Mouse (Mus musculus) MEL (cell line): ENCODE data around the gene Elavl2. TPM values are rescaled to one million over a fixed set of nuclear protein-coding genes. Genes with fewer than 3 reads are reported as not detected.

Experiments used
- DNase-seq: peaks from one replicate; pipeline ENCODE4 v3.0.0; 2011; ENCODE audit warnings: low read depth, low spot score
- H3K27ac ChIP-seq: 2 replicates; pipeline ENCODE4 v1.5.1; 2012; ENCODE audit warnings: low read depth, mild to moderate bottlenecking, control low read depth, low read length, moderate library complexity; ENCODE audit not compliant: control insufficient read depth
- H3K27me3 ChIP-seq, 2 experiments: fragments of 150-350 bp in 1 of 2; sonication (generic) in 1 of 2; 2 replicates each; pipeline ENCODE4 v1.6.1; 2012; ENCODE audit warnings: low read length in 2 of 2, mild to moderate bottlenecking in 2 of 2, improper control_type of control experiment in 1 of 2, moderate library complexity in 1 of 2; ENCODE audit not compliant: insufficient read depth in 2 of 2, control insufficient read depth in 1 of 2
- H3K36me3 ChIP-seq, 2 experiments: 2 replicates each; pipeline ENCODE4 v1.6.1; 2012 to 2014; ENCODE audit warnings: low read length in 2 of 2, improper control_type of control experiment in 1 of 2, inconsistent platforms in 1 of 2, mild to moderate bottlenecking in 1 of 2; ENCODE audit not compliant: insufficient read depth in 2 of 2, control insufficient read depth in 1 of 2
- H3K4me1 ChIP-seq, 2 experiments: fragments of 150-350 bp in 1 of 2; sonication (generic) in 1 of 2; 2 replicates each; pipeline ENCODE4 v1.6.1; 2012; ENCODE audit warnings: low read length in 2 of 2, improper control_type of control experiment in 1 of 2, mild to moderate bottlenecking in 1 of 2; ENCODE audit not compliant: insufficient read depth in 2 of 2, control insufficient read depth in 1 of 2
- H3K4me3 ChIP-seq, 2 experiments: fragments of 150-350 bp in 1 of 2; sonication (generic) in 1 of 2; 2 replicates each; pipeline ENCODE4 v1.5.1; 2012; ENCODE audit warnings: low read depth in 2 of 2, low read length in 2 of 2, mild to moderate bottlenecking in 2 of 2, moderate library complexity in 2 of 2, control low read depth in 1 of 2, improper control_type of control experiment in 1 of 2; ENCODE audit not compliant: control insufficient read depth in 1 of 2, insufficient read depth in 1 of 2
- H3K79me2 ChIP-seq: 2 replicates; pipeline ENCODE4 v1.6.1; 2012; ENCODE audit warnings: mild to moderate bottlenecking, low read length, moderate library complexity; ENCODE audit not compliant: control insufficient read depth, poor library complexity, insufficient read depth
- H3K9ac ChIP-seq: 2 replicates; pipeline ENCODE4 v1.6.1; 2012; ENCODE audit warnings: low read depth, mild to moderate bottlenecking, control low read depth, low read length, moderate library complexity; ENCODE audit not compliant: control insufficient read depth, poor library complexity, severe bottlenecking
- H3K9me3 ChIP-seq: fragments of 150-350 bp; sonication (generic); replicated peaks from 2 replicates; pipeline ENCODE4 v1.6.1; 2012; ENCODE audit warnings: mild to moderate bottlenecking, low read length, improper control_type of control experiment, moderate library complexity; ENCODE audit not compliant: insufficient read depth
- CTCF ChIP-seq, 3 experiments: IDR thresholded peaks in 2 of 3; conservative IDR thresholded peaks in 1 of 3; 2 replicates each; pipeline ENCODE4 v1.5.1; 2011 to 2012; ENCODE audit warnings: low read length in 3 of 3, low read depth in 2 of 3, mild to moderate bottlenecking in 2 of 3, improper control_type of control experiment in 1 of 3, inconsistent platforms in 1 of 3, mixed read lengths in 1 of 3, moderate library complexity in 1 of 3; ENCODE audit not compliant: control insufficient read depth in 1 of 3, insufficient read depth in 1 of 3, poor library complexity in 1 of 3, severe bottlenecking in 1 of 3
- GABPA ChIP-seq: IDR thresholded peaks from 2 replicates; pipeline ENCODE4 v1.6.1; 2012; ENCODE audit warnings: low read depth, mild to moderate bottlenecking, inconsistent platforms, low read length, improper control_type of control experiment, moderate library complexity
- GATA1 ChIP-seq: IDR thresholded peaks from 2 replicates; pipeline ENCODE4 v1.6.1; 2011; ENCODE audit warnings: low read depth, low read length, improper control_type of control experiment
- JUND ChIP-seq: IDR thresholded peaks from 2 replicates; pipeline ENCODE4 v1.6.1; 2011; ENCODE audit warnings: low read depth, mild to moderate bottlenecking, improper control_type of control experiment, low read length
- KAT2A ChIP-seq: conservative IDR thresholded peaks from 2 replicates; pipeline ENCODE4 v1.6.1; 2012; ENCODE audit warnings: low read depth, low read length, improper control_type of control experiment, inconsistent platforms
- MAX ChIP-seq: IDR thresholded peaks from 2 replicates; pipeline ENCODE4 v1.6.1; 2011; ENCODE audit warnings: low read length, improper control_type of control experiment
- MAZ ChIP-seq: IDR thresholded peaks from 2 replicates; pipeline ENCODE4 v1.6.1; 2012; ENCODE audit warnings: low read depth, mild to moderate bottlenecking, inconsistent platforms, low read length, improper control_type of control experiment
- MXI1 ChIP-seq: IDR thresholded peaks from 2 replicates; pipeline ENCODE4 v1.6.1; 2011; ENCODE audit warnings: mild to moderate bottlenecking, low read depth, low read length, improper control_type of control experiment
- MYB ChIP-seq: IDR thresholded peaks from 2 replicates; pipeline ENCODE4 v1.6.1; 2011; ENCODE audit warnings: mild to moderate bottlenecking, low read depth, low read length, improper control_type of control experiment
- NELFE ChIP-seq: IDR thresholded peaks from 2 replicates; pipeline ENCODE4 v1.6.1; 2011; ENCODE audit warnings: low read depth, low read length, improper control_type of control experiment
- NRF1 ChIP-seq: IDR thresholded peaks from 2 replicates; pipeline ENCODE4 v1.6.1; 2014; ENCODE audit warnings: low read depth, mild to moderate bottlenecking, inconsistent platforms, low read length, improper control_type of control experiment, moderate library complexity; ENCODE audit not compliant: poor library complexity, insufficient read depth, severe bottlenecking
- POLR2AphosphoS5 ChIP-seq: IDR thresholded peaks from 2 replicates; pipeline ENCODE4 v1.6.1; 2012; ENCODE audit warnings: low read depth, borderline replicate concordance, mild to moderate bottlenecking, inconsistent platforms, low read length, moderate library complexity, mixed read lengths
- RAD21 ChIP-seq: IDR thresholded peaks from 2 replicates; pipeline ENCODE4 v1.6.1; 2011; ENCODE audit warnings: mild to moderate bottlenecking, low read depth, low read length, improper control_type of control experiment
- RCOR1 ChIP-seq: IDR thresholded peaks from 2 replicates; pipeline ENCODE4 v1.6.1; 2012; ENCODE audit warnings: low read depth, mild to moderate bottlenecking, inconsistent platforms, low read length, improper control_type of control experiment
- TBP ChIP-seq: IDR thresholded peaks from 2 replicates; pipeline ENCODE4 v1.8.0; 2011; ENCODE audit warnings: low read depth, low read length, improper control_type of control experiment
- TCF12 ChIP-seq: IDR thresholded peaks from 2 replicates; pipeline ENCODE4 v1.6.1; 2014; ENCODE audit warnings: low read depth, mild to moderate bottlenecking, inconsistent platforms, low read length, improper control_type of control experiment, moderate library complexity
- USF1 ChIP-seq: IDR thresholded peaks from 2 replicates; pipeline ENCODE4 v1.6.1; 2014; ENCODE audit warnings: low read depth, mild to moderate bottlenecking, inconsistent platforms, low read length, improper control_type of control experiment, moderate library complexity
- ZC3H11A ChIP-seq: IDR thresholded peaks from 2 replicates; pipeline ENCODE4 v1.6.1; 2012; ENCODE audit warnings: low read depth, mild to moderate bottlenecking, inconsistent platforms, low read length, improper control_type of control experiment
- ZMIZ1 ChIP-seq: IDR thresholded peaks from 2 replicates; pipeline ENCODE4 v1.6.1; 2012; ENCODE audit warnings: low read depth, mild to moderate bottlenecking, inconsistent platforms, low read length, improper control_type of control experiment, moderate library complexity
- ZNF384 ChIP-seq: IDR thresholded peaks from 2 replicates; pipeline ENCODE4 v1.6.1; 2012; ENCODE audit warnings: low read depth, mild to moderate bottlenecking, inconsistent platforms, low read length, improper control_type of control experiment
- polyA plus RNA-seq, 2 experiments: library from polyadenylated mRNA; stranded (reverse) in 1 of 2; unstranded in 1 of 2; fragments of >175 nt in 1 of 2; fragments of >200 nt in 1 of 2; gene quantifications; 2 replicates each; pipeline versions ENCODE4 v1.2.1 to v1.2.4; 2012; ENCODE audit warnings: low replicate concordance in 2 of 2, low read depth in 1 of 2; ENCODE audit not compliant: insufficient read length in 2 of 2, insufficient read depth in 1 of 2, missing spikeins in 1 of 2
- total RNA-seq: library from RNA; depleted of rRNA; stranded (reverse); fragments of 300-350 nt; gene quantifications from 2 replicates; pipeline ENCODE4 v1.2.3, GENCODE M21; 2012

The Elavl2 gene
- total and polyA plus RNA-seq, 3 experiments = not detected

DNA sequence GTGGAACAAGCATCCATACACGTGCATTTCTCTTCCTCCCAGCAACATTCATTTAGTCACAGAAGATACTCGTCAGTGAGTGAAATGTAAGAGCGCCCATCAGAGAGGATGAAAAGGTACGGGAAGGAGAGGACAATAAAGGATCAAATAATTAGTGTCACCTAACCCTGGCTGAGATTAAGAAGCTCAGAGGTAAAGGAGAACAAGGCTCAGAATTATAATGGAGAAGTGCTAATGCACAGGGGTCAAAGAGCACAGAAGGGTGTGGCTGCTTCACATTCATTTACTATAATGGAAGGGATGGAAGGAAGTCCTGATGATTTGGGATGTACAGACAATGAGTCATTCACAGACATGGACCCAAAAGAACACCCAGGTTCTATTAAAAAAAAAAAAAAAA lies 36.6 kb downstream of the Elavl2 start:
- H3K9me3 ChIP-seq = no peaks in the 10 kb centered on the region
- DNase-seq = no peak

DNA sequence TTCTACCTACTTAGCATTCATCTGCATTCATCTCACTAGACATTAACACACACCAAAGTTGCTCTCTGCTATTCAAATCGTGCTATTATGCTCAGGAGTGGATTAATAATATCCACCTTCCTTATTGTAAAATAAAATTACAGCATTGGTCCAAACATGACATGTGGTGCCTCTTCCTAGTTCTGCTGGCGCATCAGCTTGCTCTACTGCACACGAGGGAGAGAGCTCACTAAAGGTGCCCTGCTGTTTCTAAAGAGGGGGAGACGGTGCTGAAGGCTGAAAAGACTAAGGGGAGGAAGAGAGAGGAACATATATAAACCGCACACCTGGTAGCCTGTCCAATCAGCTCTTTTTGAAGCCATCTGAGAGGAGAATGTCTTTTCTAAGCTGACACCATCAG lies 38.1 kb downstream of the Elavl2 start:
- TF ChIP-seq CTCF (IDR thresholded peaks at IDR 0.05 in 2 of 3, conservative IDR thresholded peaks at IDR 0.05 in 1 of 3; ENCODE audit: control insufficient read depth in 1 of 3, insufficient read depth in 1 of 3, low read depth in 2 of 3, low read length in 3 of 3, poor library complexity in 1 of 3, severe bottlenecking in 1 of 3) (no peak), GABPA (no peak), JUND (no peak), RAD21 (no peak)
- Histone ChIP-seq H3K79me2 (no peaks in the 10 kb centered on the region), H3K4me1 (no peaks in the 10 kb centered on the region), H3K4me3 (no peak overlapping the region), H3K27me3 (no peaks in the 10 kb centered on the region), H3K9ac (no peak overlapping the region), H3K27ac (no peak overlapping the region), H3K36me3 (no peaks in the 10 kb centered on the region), H3K9me3 (no peaks in the 10 kb centered on the region)
- no peak for DNase-seq

More for the DNA sequence above, 36.6 kb downstream of the Elavl2 start:
- TF ChIP-seq NELFE (no peak), ZMIZ1 (no peak), USF1 (no peak), RCOR1 (no peak), POLR2AphosphoS5 (no peak), MAZ (no peak), TCF12 (no peak), ZNF384 (no peak), MAX (no peak), GABPA (no peak), MYB (no peak), NRF1 (no peak), GATA1 (no peak), MXI1 (no peak), TBP (no peak), ZC3H11A (no peak), KAT2A (no peak)
- no peak overlapping the region for H3K27ac ChIP-seq
- H3K36me3 ChIP-seq = no peaks in the 10 kb centered on the region
- no peak overlapping the region for H3K4me3 ChIP-seq
- H3K79me2 ChIP-seq = no peaks in the 10 kb centered on the region
- no peaks in the 10 kb centered on the region for H3K4me1 ChIP-seq
- no peaks in the 10 kb centered on the region for H3K27me3 ChIP-seq
- H3K9ac ChIP-seq = no peak overlapping the region
